Mouse (Mus musculus): ENCODE results near the gene Btbd35f12.
"Not testable (repeated sequence)": the region's sequence is repeated elsewhere in the genome, so short reads cannot be mapped to it uniquely, and the experiment has no call there.

Gene Btbd35f12

GRCm38 (mm10) chrX:33313079-33313478 is at the start of gene Btbd35f12:
Gene Btbd35f12, plus strand, starts transcription at chrX:33313379.
- DNase-seq, result not testable (repeated sequence)

- not testable (repeated sequence) for DNase-seq
Measured at GRCm38 (mm10) chrX:33353254-33353653, 40.1 kb downstream of the Btbd35f12 start.

Measured in cerebellum, postnatal 10 days (tissue).